Mouse (Mus musculus): Measurements from ENCODE around the gene Ctr9.

- TF ChIP-seq POLR2A (IDR thresholded peaks at IDR 0.05; ENCODE audit: insufficient read depth, low read depth, low read length): no peak
- no peak for TF ChIP-seq CTCF (IDR thresholded peaks at IDR 0.05; ENCODE audit: insufficient read depth, low read depth, low read length)
These were observed 14.6 kb upstream of the Ctr9 start for GRCm38 (mm10) chr7:111014039-111014605.

Measured in olfactory bulb, adult 2 months (tissue).